Mouse (Mus musculus): ENCODE data around the gene Fgfrl1. TPM values are rescaled to one million over a fixed set of nuclear protein-coding genes. Genes with fewer than 3 reads are reported as not detected.

Fgfrl1 gene
- polyA plus RNA-seq, 1 experiment from 2014 or later, result 38.1 TPM

- 18% methylated on average over 4 of the region's 4 CpGs for WGBS
- H3K27ac ChIP-seq (replicated peaks; ENCODE audit: low read depth, low read length), result peak overlapping the region; percentile 77
- H3K4me2 ChIP-seq (ENCODE audit: low read depth, severe bottlenecking), result peak overlapping the region; percentile 15
- no peak overlapping the region; the same call in 1 of the 2 replicates for H3K9ac ChIP-seq (ENCODE audit: low read length)
- no peak overlapping the region for H3K4me3 ChIP-seq (ENCODE audit: low read depth, low read length)
- DNase-seq (ENCODE audit: low spot score) (peak; percentile 57), ATAC-seq (ENCODE audit: insufficient number of reproducible peaks, low FRiP score, low TSS enrichment, low read depth) (no peak)
- no peaks in the 10 kb centered on the region for H3K36me3 ChIP-seq (ENCODE audit: control insufficient read depth, insufficient read depth, low read length)
- H3K9me3 ChIP-seq (ENCODE audit: control insufficient read depth, low read length), result no peaks in the 10 kb centered on the region
- H3K4me1 ChIP-seq (ENCODE audit: control insufficient read depth, insufficient read depth, low read length), result peaks cover 55% of the 10 kb centered on the region
- H3K27me3 ChIP-seq (ENCODE audit: control insufficient read depth, insufficient read depth, low read length), result no peaks in the 10 kb centered on the region
These were observed 5.2 kb downstream of the Fgfrl1 start for GRCm38 (mm10) chr5:108697341-108697753.

- WGBS, result 59% methylated on average over 3 of the region's 3 CpGs
- no peak overlapping the region for H3K4me2 ChIP-seq (ENCODE audit: low read depth, severe bottlenecking)
- H3K27me3 ChIP-seq (ENCODE audit: control insufficient read depth, insufficient read depth, low read length), result no peaks in the 10 kb centered on the region
- no peaks in the 10 kb centered on the region for H3K9me3 ChIP-seq (ENCODE audit: control insufficient read depth, low read length)
- no peak overlapping the region for H3K4me3 ChIP-seq (ENCODE audit: low read depth, low read length)
- H3K9ac ChIP-seq (ENCODE audit: low read length), result no peak overlapping the region
- ATAC-seq (ENCODE audit: insufficient number of reproducible peaks, low FRiP score, low TSS enrichment, low read depth) (peak; percentile 63), DNase-seq (ENCODE audit: low spot score) (peak; percentile 34)
- H3K4me1 ChIP-seq (ENCODE audit: control insufficient read depth, insufficient read depth, low read length), result peaks cover 46% of the 10 kb centered on the region
- peaks cover 10% of the 10 kb centered on the region for H3K36me3 ChIP-seq (ENCODE audit: control insufficient read depth, insufficient read depth, low read length)
- H3K27ac ChIP-seq (replicated peaks; ENCODE audit: low read depth, low read length), result peak overlapping the region; percentile 72; the same call in 1 of the 2 replicates
These were observed 8.2 kb downstream of the Fgfrl1 start for GRCm38 (mm10) chr5:108700346-108700745.

DNA sequence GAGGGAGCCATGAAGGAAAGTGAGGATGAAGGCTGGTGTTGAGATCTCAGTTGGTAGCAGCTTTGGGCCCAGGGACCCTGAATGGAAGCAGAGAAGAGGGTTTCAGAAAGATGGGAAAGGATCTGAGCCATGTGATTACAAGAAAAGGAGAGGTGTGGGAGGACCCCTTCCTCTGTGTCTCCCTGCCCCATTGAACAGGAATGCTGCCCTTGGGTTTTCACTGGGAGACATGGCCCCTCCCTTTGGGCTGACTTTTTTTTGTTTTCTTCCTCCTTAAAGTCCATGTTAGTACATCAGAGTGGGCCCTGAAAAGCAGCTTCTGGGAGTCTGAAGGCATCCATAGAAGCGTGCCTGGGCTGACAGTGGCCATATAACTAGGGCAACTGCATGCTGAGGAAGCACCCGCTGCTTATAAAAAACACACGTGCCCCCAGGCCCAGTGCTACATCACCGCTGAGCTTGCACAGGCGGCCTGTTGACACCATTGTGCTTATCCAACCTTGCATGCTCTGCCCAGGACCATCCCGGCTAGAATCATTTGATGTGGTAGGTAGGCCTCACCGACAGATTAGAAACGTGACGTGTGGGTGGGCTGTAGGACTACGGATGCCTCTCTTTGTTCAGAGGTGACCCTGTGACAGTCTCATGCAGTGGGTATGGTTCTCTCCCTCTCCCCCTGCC, 9.3 kb downstream of the Fgfrl1 start:
- no peak overlapping the region for H3K4me2 ChIP-seq (ENCODE audit: low read depth, severe bottlenecking)

DNA sequence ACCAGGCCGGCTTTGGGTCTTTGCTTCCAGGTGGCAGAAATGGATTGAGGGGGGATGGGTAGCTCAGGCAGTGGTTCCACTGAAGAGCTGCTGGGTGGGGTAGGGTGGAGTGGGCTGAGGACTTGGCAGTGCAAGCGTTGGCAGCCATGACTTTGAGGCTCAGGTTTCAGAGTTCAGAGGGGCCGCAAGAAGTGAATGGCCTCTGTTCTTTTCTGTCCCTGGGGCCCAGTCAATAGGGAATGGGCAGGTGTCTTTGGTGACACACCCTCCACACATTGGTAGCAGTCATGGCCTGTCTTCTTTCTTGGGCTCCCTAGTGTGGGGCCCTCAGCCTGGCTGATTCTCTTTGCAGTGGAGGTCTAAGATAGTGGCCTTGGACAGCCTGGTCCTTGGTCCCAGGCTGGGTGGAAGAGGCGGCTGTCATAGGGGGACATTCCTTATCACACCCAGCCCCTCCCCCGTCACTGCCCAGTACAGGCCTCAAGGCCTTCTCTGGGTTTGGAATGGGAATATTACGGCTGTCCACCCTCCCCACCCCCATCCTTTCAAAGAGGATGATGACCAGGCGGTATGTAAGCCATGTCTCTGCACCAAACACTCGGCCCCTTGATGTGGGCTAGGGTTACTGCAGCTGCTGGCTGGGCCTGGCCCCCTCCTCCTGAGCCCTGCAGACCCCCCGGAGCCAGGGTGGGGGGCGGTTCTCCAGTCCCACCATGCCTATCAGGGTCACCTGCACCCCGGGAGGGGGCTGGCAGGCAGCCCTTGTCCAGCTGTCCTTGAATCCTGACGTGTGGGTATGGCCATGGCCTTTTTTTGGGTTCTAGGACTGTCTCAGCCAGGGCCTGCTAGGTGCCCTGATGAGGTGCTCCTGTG, 11.8 kb downstream of the Fgfrl1 start:
- no peak overlapping the region for H3K4me2 ChIP-seq (ENCODE audit: low read depth, severe bottlenecking)
- H3K4me1 ChIP-seq (ENCODE audit: control insufficient read depth, insufficient read depth, low read length), result peaks cover 14% of the 10 kb centered on the region
- DNase-seq (ENCODE audit: low spot score) (no peak), ATAC-seq (ENCODE audit: insufficient number of reproducible peaks, low FRiP score, low TSS enrichment, low read depth) (no peak)
- H3K4me3 ChIP-seq (ENCODE audit: low read depth, low read length), result no peak overlapping the region
- WGBS, result 75% methylated on average over 12 of the region's 12 CpGs
- H3K36me3 ChIP-seq (ENCODE audit: control insufficient read depth, insufficient read depth, low read length), result peaks cover 16% of the 10 kb centered on the region
- no peak overlapping the region for H3K27ac ChIP-seq (replicated peaks; ENCODE audit: low read depth, low read length)
- no peaks in the 10 kb centered on the region for H3K9me3 ChIP-seq (ENCODE audit: control insufficient read depth, low read length)
- no peaks in the 10 kb centered on the region for H3K27me3 ChIP-seq (ENCODE audit: control insufficient read depth, insufficient read depth, low read length)
- H3K9ac ChIP-seq (ENCODE audit: low read length), result no peak overlapping the region

More for the DNA sequence above, 9.3 kb downstream of the Fgfrl1 start:
- Histone ChIP-seq H3K9ac (ENCODE audit: low read length) (no peak overlapping the region), H3K4me1 (ENCODE audit: control insufficient read depth, insufficient read depth, low read length) (peaks cover 34% of the 10 kb centered on the region), H3K9me3 (ENCODE audit: control insufficient read depth, low read length) (no peaks in the 10 kb centered on the region), H3K27me3 (ENCODE audit: control insufficient read depth, insufficient read depth, low read length) (no peaks in the 10 kb centered on the region), H3K27ac (replicated peaks; ENCODE audit: low read depth, low read length) (peak overlapping the region; percentile 25; the same call in 1 of the 2 replicates), H3K36me3 (ENCODE audit: control insufficient read depth, insufficient read depth, low read length) (peaks cover 13% of the 10 kb centered on the region), H3K4me3 (ENCODE audit: low read depth, low read length) (no peak overlapping the region)
- DNase-seq (ENCODE audit: low spot score), result no peak
- 79% methylated on average over 10 of the region's 10 CpGs for WGBS
- no peak for ATAC-seq (ENCODE audit: insufficient number of reproducible peaks, low FRiP score, low TSS enrichment, low read depth)

- Histone ChIP-seq H3K9ac (ENCODE audit: low read length) (no peak overlapping the region), H3K36me3 (ENCODE audit: control insufficient read depth, insufficient read depth, low read length) (peaks cover 16% of the 10 kb centered on the region), H3K4me1 (ENCODE audit: control insufficient read depth, insufficient read depth, low read length) (no peaks in the 10 kb centered on the region), H3K4me3 (ENCODE audit: low read depth, low read length) (no peak overlapping the region), H3K9me3 (ENCODE audit: control insufficient read depth, low read length) (no peaks in the 10 kb centered on the region), H3K27me3 (ENCODE audit: control insufficient read depth, insufficient read depth, low read length) (no peaks in the 10 kb centered on the region), H3K27ac (replicated peaks; ENCODE audit: low read depth, low read length) (no peak overlapping the region), H3K4me2 (ENCODE audit: low read depth, severe bottlenecking) (no peak overlapping the region)
- DNase-seq (ENCODE audit: low spot score) (no peak), ATAC-seq (ENCODE audit: insufficient number of reproducible peaks, low FRiP score, low TSS enrichment, low read depth) (no peak)
- WGBS, result 86% methylated on average over 2 of the region's 2 CpGs
These were observed 15.6 kb downstream of the Fgfrl1 start for GRCm38 (mm10) chr5:108707758-108708157.

- no peak for ATAC-seq (ENCODE audit: insufficient number of reproducible peaks, low FRiP score, low TSS enrichment, low read depth)
- H3K36me3 ChIP-seq (ENCODE audit: control insufficient read depth, insufficient read depth, low read length), result peaks cover 14% of the 10 kb centered on the region
- WGBS, result 100% methylated on average over 1 of the region's 1 CpGs
These were observed 16.2 kb downstream of the Fgfrl1 start for GRCm38 (mm10) chr5:108708419-108708818.

DNA sequence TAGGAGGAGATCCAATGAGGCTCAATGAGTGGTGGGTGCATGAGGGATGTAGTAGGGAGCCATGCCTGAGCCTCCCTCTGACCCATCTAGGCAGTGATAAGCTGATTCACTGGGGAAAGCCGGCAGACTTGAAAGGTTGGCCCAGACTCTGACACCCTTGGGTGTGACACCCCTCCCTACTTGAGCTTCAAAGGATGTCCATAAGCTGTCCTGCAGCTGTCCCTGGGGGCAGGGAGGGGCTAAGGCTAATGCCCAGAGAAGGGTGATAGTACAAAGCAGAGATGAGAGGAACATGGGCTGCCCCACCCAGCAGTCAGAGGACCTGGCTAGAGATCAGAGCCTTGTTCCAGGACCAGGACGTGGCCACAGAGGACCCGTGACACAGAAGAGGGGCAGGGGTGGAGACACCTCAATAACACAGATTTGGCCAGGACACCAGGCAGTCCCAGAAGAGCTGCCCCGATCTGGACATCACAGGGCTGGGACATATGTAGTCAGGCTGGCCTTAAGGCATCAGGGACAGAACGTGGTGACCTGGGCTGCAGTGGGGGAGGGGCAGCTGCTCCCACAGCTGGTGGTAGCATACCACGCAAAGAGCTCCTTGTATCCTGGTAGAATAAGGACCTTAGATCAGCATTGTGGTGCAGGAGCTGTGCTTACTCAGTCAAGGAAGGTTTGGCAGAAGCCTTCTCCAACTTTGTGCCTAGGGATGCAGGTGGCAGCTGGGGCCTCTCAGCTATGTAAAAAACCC, 17.0 kb downstream of the Fgfrl1 start:
- Histone ChIP-seq H3K27me3 (ENCODE audit: control insufficient read depth, insufficient read depth, low read length) (no peaks in the 10 kb centered on the region), H3K27ac (replicated peaks; ENCODE audit: low read depth, low read length) (no peak overlapping the region), H3K9ac (ENCODE audit: low read length) (no peak overlapping the region), H3K4me3 (ENCODE audit: low read depth, low read length) (no peak overlapping the region), H3K36me3 (ENCODE audit: control insufficient read depth, insufficient read depth, low read length) (peaks cover 14% of the 10 kb centered on the region), H3K9me3 (ENCODE audit: control insufficient read depth, low read length) (no peaks in the 10 kb centered on the region), H3K4me1 (ENCODE audit: control insufficient read depth, insufficient read depth, low read length) (no peaks in the 10 kb centered on the region), H3K4me2 (ENCODE audit: low read depth, severe bottlenecking) (no peak overlapping the region)
- ATAC-seq (ENCODE audit: insufficient number of reproducible peaks, low FRiP score, low TSS enrichment, low read depth) (no peak), DNase-seq (ENCODE audit: low spot score) (no peak)
- 38% methylated on average over 6 of the region's 6 CpGs for WGBS

More at GRCm38 (mm10) chr5:108708419-108708818, 16.2 kb downstream of the Fgfrl1 start:
- Histone ChIP-seq H3K9me3 (ENCODE audit: control insufficient read depth, low read length) (no peaks in the 10 kb centered on the region), H3K4me3 (ENCODE audit: low read depth, low read length) (no peak overlapping the region), H3K4me2 (ENCODE audit: low read depth, severe bottlenecking) (no peak overlapping the region), H3K4me1 (ENCODE audit: control insufficient read depth, insufficient read depth, low read length) (no peaks in the 10 kb centered on the region), H3K27me3 (ENCODE audit: control insufficient read depth, insufficient read depth, low read length) (no peaks in the 10 kb centered on the region), H3K27ac (replicated peaks; ENCODE audit: low read depth, low read length) (no peak overlapping the region), H3K9ac (ENCODE audit: low read length) (no peak overlapping the region)
- DNase-seq (ENCODE audit: low spot score), result no peak

DNA sequence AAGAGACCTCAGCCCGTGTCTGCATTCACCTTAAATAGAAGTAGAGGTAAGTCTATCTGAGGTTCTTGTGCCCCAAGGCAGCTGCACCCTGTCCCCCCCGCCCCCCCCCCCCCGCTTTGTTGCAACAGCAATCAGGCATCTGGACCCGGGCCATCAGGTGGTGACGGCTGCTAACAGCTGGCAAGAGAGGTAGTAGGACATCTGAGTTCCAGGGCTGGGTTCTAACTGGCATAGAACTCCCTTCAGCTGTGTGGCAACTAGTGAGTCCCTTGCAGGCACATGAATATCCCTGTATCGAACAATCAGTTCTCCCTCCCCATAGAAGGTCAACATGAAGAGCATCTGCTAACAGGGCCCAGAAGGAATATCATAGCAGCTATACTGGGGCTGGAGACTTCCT, 19.8 kb downstream of the Fgfrl1 start:
- DNase-seq (ENCODE audit: low spot score), result no peak
- Histone ChIP-seq H3K9me3 (ENCODE audit: control insufficient read depth, low read length) (no peaks in the 10 kb centered on the region), H3K36me3 (ENCODE audit: control insufficient read depth, insufficient read depth, low read length) (no peaks in the 10 kb centered on the region; the same call in 1 of the 2 replicates), H3K4me1 (ENCODE audit: control insufficient read depth, insufficient read depth, low read length) (no peaks in the 10 kb centered on the region), H3K27ac (replicated peaks; ENCODE audit: low read depth, low read length) (no peak overlapping the region), H3K4me2 (ENCODE audit: low read depth, severe bottlenecking) (no peak overlapping the region), H3K9ac (ENCODE audit: low read length) (no peak overlapping the region), H3K27me3 (ENCODE audit: control insufficient read depth, insufficient read depth, low read length) (no peaks in the 10 kb centered on the region), H3K4me3 (ENCODE audit: low read depth, low read length) (no peak overlapping the region)
- 86% methylated on average over 6 of the region's 6 CpGs for WGBS
- ATAC-seq (ENCODE audit: insufficient number of reproducible peaks, low FRiP score, low TSS enrichment, low read depth), result no peak

Measured in limb, embryonic 11.5 days (tissue).